Mouse (Mus musculus) spleen, adult 2 months (tissue): ENCODE data around the gene Zfp637. TPM values are rescaled to one million over a fixed set of nuclear protein-coding genes. Genes with fewer than 3 reads are reported as not detected.
"Not testable (repeated sequence)": the region's sequence is repeated elsewhere in the genome, so short reads cannot be mapped to it uniquely, and the experiment has no call there.

Source experiments
- DNase-seq, 2 experiments: peaks; one replicate each; pipeline versions ENCODE4 v3.0.0 to v3.0.0-alpha.2; 2012 to 2021; ENCODE audit warnings: low spot score in 2 of 2, low read depth in 1 of 2
- H3K27ac ChIP-seq: fragments of 200-500 bp; 2 replicates; pipeline ENCODE4 v1.5.1; 2012; ENCODE audit warnings: low read length, inconsistent platforms; ENCODE audit not compliant: insufficient read depth
- H3K27me3 ChIP-seq: fragments of 200-500 bp; 2 replicates; pipeline ENCODE4 v1.6.1; 2012; ENCODE audit warnings: mild to moderate bottlenecking, moderate library complexity, low read length, inconsistent platforms; ENCODE audit not compliant: control insufficient read depth, insufficient read depth
- H3K36me3 ChIP-seq: fragments of 200-500 bp; 2 replicates; pipeline ENCODE4 v1.6.1; 2012; ENCODE audit warnings: mild to moderate bottlenecking, low read length, inconsistent platforms; ENCODE audit not compliant: control insufficient read depth, insufficient read depth
- H3K4me1 ChIP-seq: fragments of 200-500 bp; 2 replicates; pipeline ENCODE4 v1.6.1; 2011; ENCODE audit warnings: inconsistent platforms; ENCODE audit not compliant: control insufficient read depth, insufficient read depth, insufficient read length
- H3K4me3 ChIP-seq: fragments of 200-500 bp; 2 replicates; pipeline ENCODE4 v1.5.1; 2011; ENCODE audit warnings: mild to moderate bottlenecking, inconsistent platforms; ENCODE audit not compliant: insufficient read depth, insufficient read length; ENCODE audit errors: extremely low read depth
- CTCF ChIP-seq: fragments of 200-500 bp; IDR thresholded peaks from 2 replicates; pipeline ENCODE4 v1.5.1; 2011; ENCODE audit warnings: mild to moderate bottlenecking, inconsistent platforms; ENCODE audit not compliant: insufficient read depth, insufficient read length, insufficient replicate concordance; ENCODE audit errors: extremely low read depth
- POLR2A ChIP-seq: fragments of 200-500 bp; IDR thresholded peaks from 2 replicates; pipeline ENCODE4 v1.6.1; 2011; ENCODE audit warnings: low read depth, low read length, inconsistent platforms
- WGBS: fragments of 180-500 bp; shearing (Covaris S2); methylation state at CpG from one replicate; pipeline ENCODE4 v1.1.7; 2018; 5-methylcytosine and 5-hydroxymethylcytosine counted together
- polyA plus RNA-seq: library from polyadenylated mRNA; depleted of rRNA; stranded (reverse); fragments of >200 nt; gene quantifications from 2 replicates; pipeline ENCODE4 v1.2.3, GENCODE M21; 2012

Gene Zfp637
- polyA plus RNA-seq, 1 experiment, result 13.7 TPM

- no peaks in the 10 kb centered on the region for H3K4me1 ChIP-seq
- no peaks in the 10 kb centered on the region for H3K36me3 ChIP-seq
- no peak overlapping the region for H3K27ac ChIP-seq
- no peak for TF ChIP-seq CTCF
- no peak overlapping the region for H3K4me3 ChIP-seq
- DNase-seq, result no peak
- 79% methylated on average over 5 of the region's 5 CpGs for WGBS
- H3K27me3 ChIP-seq, result no peaks in the 10 kb centered on the region
Observed at GRCm38 (mm10) chr6:117811256-117811655, 29.7 kb upstream of the Zfp637 start.

GRCm38 (mm10) chr6:117814681-117815080, 26.3 kb upstream of the Zfp637 start:
- DNase-seq, result no peak
- no peaks in the 10 kb centered on the region for H3K27me3 ChIP-seq
- TF ChIP-seq POLR2A (no peak), CTCF (no peak)
- H3K4me3 ChIP-seq, result no peak overlapping the region
- H3K4me1 ChIP-seq, result no peaks in the 10 kb centered on the region
- H3K27ac ChIP-seq, result no peak overlapping the region
- H3K36me3 ChIP-seq, result no peaks in the 10 kb centered on the region

GRCm38 (mm10) chr6:117817108-117817541, 23.9 kb upstream of the Zfp637 start:
- Histone ChIP-seq H3K4me1 (no peaks in the 10 kb centered on the region), H3K36me3 (no peaks in the 10 kb centered on the region), H3K4me3 (no peak overlapping the region), H3K27ac (no peak overlapping the region), H3K27me3 (no peaks in the 10 kb centered on the region)
- WGBS, result 21% methylated on average over 4 of the region's 5 CpGs
- DNase-seq, result no peak
- no peak for TF ChIP-seq POLR2A
- TF ChIP-seq CTCF, result no peak

GRCm38 (mm10) chr6:117820327-117820726, 20.7 kb upstream of the Zfp637 start:
- DNase-seq, result no peak
- Histone ChIP-seq H3K4me3 (no peak overlapping the region), H3K27ac (no peak overlapping the region), H3K36me3 (no peaks in the 10 kb centered on the region), H3K27me3 (no peaks in the 10 kb centered on the region), H3K4me1 (no peaks in the 10 kb centered on the region)
- WGBS, result 84% methylated on average over 14 of the region's 14 CpGs
- no peak for TF ChIP-seq POLR2A
- no peak for TF ChIP-seq CTCF

- no peak for TF ChIP-seq POLR2A
- TF ChIP-seq CTCF, result peak; percentile 60; the same call in 1 of the 2 replicates
- Histone ChIP-seq H3K4me3 (no peak overlapping the region), H3K27ac (no peak overlapping the region), H3K4me1 (no peaks in the 10 kb centered on the region), H3K36me3 (no peaks in the 10 kb centered on the region), H3K27me3 (no peaks in the 10 kb centered on the region)
- peak; percentile 18 to 52 for DNase-seq
- WGBS, result 15% methylated on average over 4 of the region's 4 CpGs
Observed at GRCm38 (mm10) chr6:117825369-117825768, 15.6 kb upstream of the Zfp637 start.

GRCm38 (mm10) chr6:117828273-117828672, 12.7 kb upstream of the Zfp637 start:
- H3K27me3 ChIP-seq, result no peaks in the 10 kb centered on the region
- no peak for TF ChIP-seq POLR2A
- peak; percentile 81 for TF ChIP-seq CTCF

GRCm38 (mm10) chr6:117841511-117841955, 553 bp downstream of the Zfp637 start:
- Histone ChIP-seq H3K4me1 (no peaks in the 10 kb centered on the region), H3K27ac (peak overlapping the region; percentile 75), H3K36me3 (peaks cover 12% of the 10 kb centered on the region), H3K4me3 (peak overlapping the region; percentile 94), H3K27me3 (no peaks in the 10 kb centered on the region)
- no peak for DNase-seq
- WGBS, result 6% methylated on average over 12 of the region's 12 CpGs
- TF ChIP-seq CTCF, result no peak
- TF ChIP-seq POLR2A, result no peak

More at GRCm38 (mm10) chr6:117828273-117828672, 12.7 kb upstream of the Zfp637 start:
- Histone ChIP-seq H3K4me1 (no peaks in the 10 kb centered on the region), H3K36me3 (no peaks in the 10 kb centered on the region), H3K4me3 (no peak overlapping the region), H3K27ac (no peak overlapping the region)
- peak in 1 of 2 experiments; percentile 35 for DNase-seq
- WGBS, result 23% methylated on average over 9 of the region's 9 CpGs

- Histone ChIP-seq H3K4me1 (no peaks in the 10 kb centered on the region), H3K36me3 (peaks cover 13% of the 10 kb centered on the region), H3K27ac (no peak overlapping the region), H3K4me3 (no peak overlapping the region), H3K27me3 (no peaks in the 10 kb centered on the region)
- WGBS, result 82% methylated on average over 9 of the region's 9 CpGs
- no peak for DNase-seq
- TF ChIP-seq POLR2A (no peak), CTCF (no peak)
Observed at GRCm38 (mm10) chr6:117844597-117844996, 3.6 kb downstream of the Zfp637 start.

GRCm38 (mm10) chr6:117846671-117847070, 5.7 kb downstream of the Zfp637 start:
- WGBS, result 95% methylated on average over 4 of the region's 4 CpGs
- not testable (repeated sequence) for H3K27ac ChIP-seq, H3K27me3 ChIP-seq, H3K4me1 ChIP-seq, DNase-seq, H3K4me3 ChIP-seq
- H3K36me3 ChIP-seq, result peaks cover 13% of the 10 kb centered on the region
